Mouse (Mus musculus): ENCODE measurements at regions not wholly inside any gene's neighbourhood (a gene's known extent, or its start where the extent isn't known, plus 50 kb on each side); places are given as distances from the start of the nearest gene placed in this dataset.

DNA sequence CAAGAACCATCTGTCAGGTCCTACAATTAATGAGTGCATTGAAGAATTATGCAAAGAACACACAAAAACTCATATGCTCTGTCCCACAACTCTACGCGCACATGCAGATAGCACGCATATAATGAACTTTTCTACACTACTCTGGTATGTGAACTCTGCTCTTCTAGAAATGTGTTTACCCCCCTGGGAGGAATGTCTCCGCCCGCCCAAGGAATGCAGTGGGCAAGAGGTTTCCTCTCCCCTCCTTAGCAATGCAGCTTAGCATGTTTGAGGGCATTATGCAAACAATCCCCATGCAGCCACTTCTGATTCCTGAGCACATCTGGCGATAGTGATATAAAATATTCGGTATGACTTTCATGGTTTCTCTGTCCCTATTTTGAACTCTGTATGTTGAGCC, 59.0 kb upstream of the Tgfbr2 start:
- no peak for DNase-seq (ENCODE audit: low spot score in 2 of 2)

- no peak for DNase-seq (ENCODE audit: low spot score in 2 of 2)
These were observed 57.2 kb upstream of the Tgfbr2 start for GRCm38 (mm10) chr9:116232386-116232785.

- DNase-seq (ENCODE audit: low spot score in 2 of 2), result no peak
These were observed 56.5 kb upstream of the Tgfbr2 start for GRCm38 (mm10) chr9:116231351-116232311.

GRCm38 (mm10) chr9:116230346-116230745, 55.2 kb upstream of the Tgfbr2 start:
- no peak for DNase-seq (ENCODE audit: low spot score in 2 of 2)

DNA sequence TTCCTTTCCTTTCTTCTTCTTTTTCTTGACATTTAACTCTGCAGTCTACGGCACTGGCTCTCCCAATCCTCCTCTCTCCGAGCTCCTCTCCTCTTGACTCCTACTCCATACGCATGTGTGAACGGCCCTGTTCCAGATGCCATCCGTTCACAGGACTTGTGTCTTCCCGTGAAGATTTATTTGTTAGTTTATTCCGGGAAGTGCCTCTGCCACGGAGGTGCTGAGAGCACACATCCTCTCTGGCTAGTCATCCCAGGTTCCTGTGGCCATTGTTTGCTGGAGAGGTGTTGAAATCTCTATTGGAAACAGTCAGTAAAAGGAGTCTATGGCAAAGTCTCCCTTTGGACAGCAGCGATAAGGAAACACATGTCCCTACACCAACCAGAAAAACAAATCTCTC, 53.3 kb upstream of the Tgfbr2 start:
- no peak for DNase-seq (ENCODE audit: low spot score in 2 of 2)

DNA sequence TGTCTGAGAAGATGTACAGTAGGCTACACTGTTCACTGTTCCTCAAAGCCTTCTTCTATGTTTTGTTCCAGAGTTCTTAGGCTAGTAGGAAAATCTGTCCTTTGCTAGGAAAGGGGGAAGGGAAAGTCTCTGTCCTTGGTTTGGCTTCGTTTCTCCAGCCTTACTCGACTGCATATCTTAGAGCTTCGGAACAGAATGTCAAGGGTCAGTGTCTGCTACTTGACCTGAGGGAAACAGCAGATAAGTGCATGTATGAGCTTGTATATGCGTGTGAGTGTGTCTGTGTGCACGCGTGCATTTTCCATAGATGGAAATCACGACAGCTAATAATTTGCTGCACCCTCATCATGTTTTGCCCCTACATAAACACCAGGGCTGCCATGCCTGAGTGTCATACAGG, 52.6 kb upstream of the Tgfbr2 start:
- DNase-seq (ENCODE audit: low spot score in 2 of 2), result no peak

All from adrenal gland, adult 18-20 months (tissue).